In genomic region chr5:64212206-64212605, GRCm38 (mm10) we compare ENCODE assay signal across 9 mouse cellular contexts. TPM values are rescaled to one million over a fixed set of nuclear protein-coding genes. Genes with fewer than 3 reads are reported as not detected.
DNase-seq lines count a peak whose midpoint lies in the region; ATAC-seq and TF ChIP-seq lines count a peak whose summit lies in the region.
"Had no signal": no experiment of that assay in that cellular context is flagged by ENCODE, and none has a peak within 500 bp of the region (broad histone marks: within the 10 kb centered on the region; RNA-seq: fewer than 3 reads in every experiment).

No protein-coding gene starts in this region.

- no peak for TF ChIP-seq POLR2A in heart, adult 2 months (IDR thresholded peaks at IDR 0.05; ENCODE audit: insufficient read depth, low read depth, low read length)
- TF ChIP-seq POLR2A in bone marrow, adult 2 months (IDR thresholded peaks at IDR 0.05; ENCODE audit: borderline replicate concordance, control insufficient read depth, low read depth, low read length) = no peak

- WGBS in heart, adult 2 months = 35% methylated on average over 5 of the region's 5 CpGs
- WGBS in heart, embryonic 10.5 days = 57% methylated on average over 5 of the region's 5 CpGs
- 42% methylated on average over 5 of the region's 5 CpGs for WGBS in bone marrow, adult 2 months
- WGBS in heart, embryonic 12.5 days = 59% methylated on average over 5 of the region's 5 CpGs
- WGBS in lung, embryonic 16.5 days = 50% methylated on average over 5 of the region's 5 CpGs

- no peaks in the 10 kb centered on the region for H3K79me2 ChIP-seq in heart, adult 2 months (replicated peaks; ENCODE audit: control insufficient read depth, insufficient read depth, low read length)

- H3K27me3 ChIP-seq in heart, adult 2 months (ENCODE audit: control insufficient read depth, insufficient read depth, low read length) = no peaks in the 10 kb centered on the region
- no peaks in the 10 kb centered on the region for H3K27me3 ChIP-seq in heart, embryonic 10.5 days (ENCODE audit: insufficient read depth, poor library complexity, severe bottlenecking)
- no peaks in the 10 kb centered on the region for H3K27me3 ChIP-seq in heart, embryonic 12.5 days (replicated peaks)
- H3K27me3 ChIP-seq in lung, embryonic 16.5 days (ENCODE audit: control insufficient read depth, insufficient read depth, low read depth, low read length) = no peaks in the 10 kb centered on the region
- H3K27me3 ChIP-seq: hindbrain, embryonic 12.5 days had no signal

- no peak for TF ChIP-seq EP300 in heart, adult 2 months (IDR thresholded peaks at IDR 0.05; ENCODE audit: insufficient read depth, low read depth, low read length)

- no peak overlapping the region for H3K9ac ChIP-seq in heart, adult 2 months (ENCODE audit: low read depth, low read length)
- H3K9ac ChIP-seq in heart, embryonic 12.5 days = no peak overlapping the region
- no peak overlapping the region for H3K9ac ChIP-seq in lung, embryonic 16.5 days (ENCODE audit: low read length)
- H3K9ac ChIP-seq: hindbrain, embryonic 12.5 days had no signal

- no peak overlapping the region for H3K4me3 ChIP-seq in heart, adult 2 months
- no peak overlapping the region for H3K4me3 ChIP-seq in heart, embryonic 10.5 days
- H3K4me3 ChIP-seq in bone marrow, adult 2 months (replicated peaks; ENCODE audit: control insufficient read depth, low read depth, low read length) = no peak overlapping the region
- H3K4me3 ChIP-seq in heart, embryonic 12.5 days = no peak overlapping the region
- H3K4me3 ChIP-seq in lung, embryonic 16.5 days (ENCODE audit: low read length) = no peak overlapping the region
- H3K4me3 ChIP-seq: hindbrain, embryonic 12.5 days; layer of hippocampus, adult 2 months had no signal

- TF ChIP-seq CTCF in heart, adult 2 months (IDR thresholded peaks at IDR 0.05) = no peak
- no peak for TF ChIP-seq CTCF in bone marrow, adult 2 months (IDR thresholded peaks at IDR 0.05; ENCODE audit: control insufficient read depth, insufficient read depth, low read length)

- H3K4me1 ChIP-seq in heart, adult 2 months (ENCODE audit: control insufficient read depth, insufficient read depth, low read length) = peaks cover 7% of the 10 kb centered on the region
- H3K4me1 ChIP-seq in heart, embryonic 10.5 days = peaks cover 4% of the 10 kb centered on the region
- H3K4me1 ChIP-seq in bone marrow, adult 2 months (ENCODE audit: control insufficient read depth, insufficient read depth, low read length) = peaks cover 5% of the 10 kb centered on the region; the same call in 1 of the 2 replicates
- H3K4me1 ChIP-seq in heart, embryonic 12.5 days (replicated peaks) = 0 out of 2 replicates have a peak, but pooled peaks cover 10% of the 10 kb centered on the region
- peaks cover 7% of the 10 kb centered on the region; the same call in 1 of the 2 replicates for H3K4me1 ChIP-seq in lung, embryonic 16.5 days (replicated peaks; ENCODE audit: control insufficient read depth, insufficient read depth, low read length)
- H3K4me1 ChIP-seq: hindbrain, embryonic 12.5 days had no signal

- H3K9me3 ChIP-seq in heart, embryonic 10.5 days = no peaks in the 10 kb centered on the region
- H3K9me3 ChIP-seq in heart, embryonic 12.5 days (replicated peaks) = no peaks in the 10 kb centered on the region
- no peaks in the 10 kb centered on the region for H3K9me3 ChIP-seq in lung, embryonic 16.5 days (ENCODE audit: control insufficient read depth, low read length)
- H3K9me3 ChIP-seq: hindbrain, embryonic 12.5 days had no signal

- no peak for ATAC-seq in heart, embryonic 12.5 days (ENCODE audit: insufficient number of reproducible peaks, low FRiP score)
- ATAC-seq in lung, embryonic 16.5 days (ENCODE audit: low read depth) = peak; percentile 61; the same call in 1 of the 2 replicates
- no peak for ATAC-seq in cerebellum, adult (ENCODE audit: insufficient number of reproducible peaks, low FRiP score, low TSS enrichment)

- peak in 1 of 2 experiments; percentile 49 for DNase-seq in heart, adult 2 months
- no peak for DNase-seq in heart, embryonic 10.5 days (ENCODE audit: low spot score)
- no peak for DNase-seq in B cell, adult 2 months

- H3K36me3 ChIP-seq in heart, adult 2 months (ENCODE audit: control insufficient read depth, insufficient read depth, low read length) = no peaks in the 10 kb centered on the region; the same call in 1 of the 2 replicates
- no peaks in the 10 kb centered on the region for H3K36me3 ChIP-seq in heart, embryonic 10.5 days
- no peaks in the 10 kb centered on the region for H3K36me3 ChIP-seq in heart, embryonic 12.5 days
- no peaks in the 10 kb centered on the region for H3K36me3 ChIP-seq in lung, embryonic 16.5 days (ENCODE audit: control insufficient read depth, insufficient read depth, low read length)
- H3K36me3 ChIP-seq: hindbrain, embryonic 12.5 days had no signal

- H3K27ac ChIP-seq in heart, adult 2 months = peak overlapping the region; percentile 64
- no peak overlapping the region; the same call in 1 of the 2 replicates for H3K27ac ChIP-seq in heart, embryonic 10.5 days
- peak overlapping the region; percentile 37; the same call in 1 of the 2 replicates for H3K27ac ChIP-seq in bone marrow, adult 2 months (ENCODE audit: control insufficient read depth, insufficient read depth, low read depth, low read length, poor library complexity)
- H3K27ac ChIP-seq in heart, embryonic 12.5 days (ENCODE audit: poor library complexity, severe bottlenecking) = 0 out of 2 replicates have a peak overlapping the region, but pooled peaks have one; percentile 11
- H3K27ac ChIP-seq in lung, embryonic 16.5 days (ENCODE audit: low read length) = no peak overlapping the region
- H3K27ac ChIP-seq: hindbrain, embryonic 12.5 days; layer of hippocampus, adult 2 months had no signal

- intact Hi-C loops in heart, adult 2 months (cut with DNase I) = no loop called here

- H3K4me2 ChIP-seq in heart, embryonic 12.5 days = no peak overlapping the region
- no peak overlapping the region for H3K4me2 ChIP-seq in lung, embryonic 16.5 days (ENCODE audit: low read depth, low read length)
- H3K4me2 ChIP-seq: hindbrain, embryonic 12.5 days had no signal

RNA-seq across cellular contexts. Expression of gene Tbc1d1, which starts 56.1 kb away (rescaled TPM):
- 10 to 100 TPM; 13.2 to 13.6 TPM for total RNA-seq in heart, adult 2 months (2021)
- polyA plus RNA-seq in heart, adult 2 months (2012; rRNA removed) = 22.1 and 28.6 TPM in 2 replicates
- 38.3 and 44.2 TPM in 2 replicates for polyA plus RNA-seq in heart, embryonic 10.5 days (2016; fragmentation: Nextera tagmentation; extraction: Ambion mirVana)
- polyA plus RNA-seq in bone marrow, adult 2 months (2011; ENCODE audit: insufficient read depth, insufficient read length, low replicate concordance, missing spikeins) = 5.2 and 10.3 TPM in 2 replicates
- 36.4 and 38.3 TPM in 2 replicates for polyA plus RNA-seq in heart, embryonic 12.5 days (2016; fragmentation: Nextera tagmentation; extraction: Ambion mirVana)
- polyA plus RNA-seq in lung, embryonic 16.5 days (2015; fragmentation: Nextera tagmentation; extraction: Ambion mirVana) = 38.9 and 41.5 TPM in 2 replicates

Comparison
In these comparisons a context has a peak if more than half of its experiments do, and no peak if none do; other contexts are left out.
1. H3K27ac ChIP-seq: peak in heart, adult 2 months (single experiment), bone marrow, adult 2 months (single experiment) and heart, embryonic 12.5 days (single experiment); none in heart, embryonic 10.5 days (single experiment) and lung, embryonic 16.5 days (single experiment).